32 mouse cellular contexts compared by ENCODE assay signal in the genomic region with DNA sequence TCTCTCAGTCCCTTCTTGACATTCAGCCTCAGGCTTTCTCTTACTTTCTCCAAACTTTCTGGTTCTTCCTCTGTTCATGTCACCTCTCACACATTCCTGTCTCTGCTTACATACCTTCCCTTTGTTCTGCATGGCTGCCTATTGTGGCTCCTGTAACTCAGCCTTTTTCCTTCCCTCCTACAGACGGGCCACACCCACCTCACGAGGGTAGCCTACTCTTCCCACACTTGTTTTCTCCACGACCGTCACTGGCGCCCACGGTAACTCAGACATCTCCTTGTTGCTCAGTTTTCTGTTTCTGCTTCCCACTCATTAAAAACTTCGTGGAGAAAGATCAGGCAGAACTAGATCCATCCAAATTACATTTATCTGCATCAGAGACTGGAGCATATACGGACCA.
DNase-seq lines count a peak whose midpoint lies in the region; ATAC-seq lines count a peak whose summit lies in the region.
"Had no signal": no experiment of that assay in that cellular context is flagged by ENCODE, and none has a peak within 500 bp of the region (broad histone marks: within the 10 kb centered on the region; RNA-seq: fewer than 3 reads in every experiment).

No protein-coding gene starts in this region.

- no peaks in the 10 kb centered on the region for H3K9me3 ChIP-seq in limb, embryonic 13.5 days
- no peaks in the 10 kb centered on the region for H3K9me3 ChIP-seq in embryonic facial prominence, embryonic 10.5 days
- H3K9me3 ChIP-seq: heart, embryonic 13.5 days; hindbrain, embryonic 10.5 days; hindbrain, embryonic 15.5 days; liver, embryonic 15.5 days; midbrain, embryonic 10.5 days had no signal

- no peaks in the 10 kb centered on the region for H3K36me3 ChIP-seq in limb, embryonic 13.5 days
- H3K36me3 ChIP-seq in embryonic facial prominence, embryonic 10.5 days (replicated peaks) = no peaks in the 10 kb centered on the region
- H3K36me3 ChIP-seq: heart, embryonic 13.5 days; hindbrain, embryonic 10.5 days; hindbrain, embryonic 15.5 days; liver, embryonic 15.5 days; midbrain, embryonic 10.5 days had no signal

- no peak overlapping the region for H3K4me3 ChIP-seq in limb, embryonic 13.5 days
- no peak overlapping the region for H3K4me3 ChIP-seq in embryonic facial prominence, embryonic 10.5 days
- H3K4me3 ChIP-seq: gastrocnemius, adult 2 months; heart, embryonic 13.5 days; hindbrain, embryonic 10.5 days; hindbrain, embryonic 15.5 days; liver, embryonic 15.5 days; midbrain, embryonic 10.5 days had no signal

- peaks cover 32% of the 10 kb centered on the region for H3K4me1 ChIP-seq in limb, embryonic 13.5 days
- H3K4me1 ChIP-seq in embryonic facial prominence, embryonic 10.5 days = peaks cover 20% of the 10 kb centered on the region
- H3K4me1 ChIP-seq: liver, embryonic 15.5 days had no signal

- intact Hi-C loops in left cerebral cortex, postnatal 36 days (cut with DNase I) = no loop called here

- ATAC-seq in frontal cortex, adult (ENCODE audit: low TSS enrichment) = peak; percentile 66
- no peak for ATAC-seq in limb, embryonic 13.5 days (ENCODE audit: low FRiP score, low read depth)
- ATAC-seq: activated CD4-positive, CD25-positive, alpha-beta regulatory T cell, adult 4 months; forebrain, postnatal 0 days; inflammation-experienced regulatory T-cells, adult 6 months; midbrain, embryonic 16.5 days had no signal

- no peak overlapping the region for H3K4me2 ChIP-seq in limb, embryonic 13.5 days (replicated peaks)
- H3K4me2 ChIP-seq: heart, embryonic 13.5 days; hindbrain, embryonic 15.5 days; liver, embryonic 15.5 days; lung, embryonic 14.5 days had no signal

- H3K9ac ChIP-seq in limb, embryonic 13.5 days = no peak overlapping the region
- H3K9ac ChIP-seq: forebrain, postnatal 0 days; heart, embryonic 13.5 days; hindbrain, embryonic 15.5 days; liver, embryonic 15.5 days; lung, embryonic 14.5 days had no signal

- DNase-seq in frontal cortex, postnatal 25 days (ENCODE audit: low spot score in 2 of 2) = no peak
- DNase-seq in left cerebral cortex, postnatal 36 days (ENCODE audit: low spot score in 2 of 2) = peak; percentile 12 to 27
- DNase-seq in left cerebral cortex, adult 8-10 months (ENCODE audit: low spot score in 2 of 2) = no peak
- peak; percentile 64 for DNase-seq in ES-CJ7 (ENCODE audit: low read depth, low spot score)
- no peak for DNase-seq in layer of hippocampus, adult 11-12 months (ENCODE audit: low spot score)
- DNase-seq in embryonic facial prominence, embryonic 10.5 days (ENCODE audit: low spot score) = no peak
- DNase-seq: adrenal gland, adult 2 months; adrenal gland, postnatal 36 days; cerebellum, adult 2 months; cerebellum, postnatal 14 days; forebrain, postnatal 0 days; gastrocnemius, adult 2 months; gastrocnemius, postnatal 36 days; heart, postnatal 10 days; kidney, adult 11 months; kidney, postnatal 36 days; liver; lung, embryonic 14.5 days; lung, postnatal 14 days; thymus, adult 18-20 months; thymus, postnatal 25 days had no signal

- H3K27me3 ChIP-seq in limb, embryonic 13.5 days = no peaks in the 10 kb centered on the region
- no peaks in the 10 kb centered on the region for H3K27me3 ChIP-seq in embryonic facial prominence, embryonic 10.5 days (replicated peaks; ENCODE audit: low read depth, poor library complexity, severe bottlenecking)
- H3K27me3 ChIP-seq: heart, embryonic 13.5 days; hindbrain, embryonic 15.5 days; liver, embryonic 15.5 days had no signal

- 59% methylated on average over 8 of the region's 8 CpGs for WGBS in limb, embryonic 13.5 days
- 67% methylated on average over 8 of the region's 8 CpGs for WGBS in embryonic facial prominence, embryonic 10.5 days

- peak overlapping the region; percentile 61 for H3K27ac ChIP-seq in limb, embryonic 13.5 days
- no peak overlapping the region for H3K27ac ChIP-seq in embryonic facial prominence, embryonic 10.5 days (replicated peaks)
- H3K27ac ChIP-seq: gastrocnemius, adult 2 months; heart, embryonic 13.5 days; hindbrain, embryonic 10.5 days; hindbrain, embryonic 15.5 days; liver, embryonic 15.5 days; midbrain, embryonic 10.5 days; stomach, postnatal 0 days had no signal

Comparison
In these comparisons a context has a peak if more than half of its experiments do, and no peak if none do; other contexts are left out.
1. DNase-seq: peak in left cerebral cortex, postnatal 36 days (2 of 2) and ES-CJ7 (single experiment); none in frontal cortex, postnatal 25 days (0 of 2), left cerebral cortex, adult 8-10 months (0 of 2), layer of hippocampus, adult 11-12 months (single experiment) and embryonic facial prominence, embryonic 10.5 days (single experiment).